Mouse (Mus musculus): ENCODE measurements around the gene Ikzf3. TPM values are rescaled to one million over a fixed set of nuclear protein-coding genes. Genes with fewer than 3 reads are reported as not detected.

The Ikzf3 gene
- 1.0 and 4.0 TPM in 2 replicates for polyA plus RNA-seq (2015; fragmentation: Nextera tagmentation; extraction: Ambion mirVana)

- Histone ChIP-seq H3K4me3 (ENCODE audit: low read length) (peak within 1 kb of the TSS; percentile 60), H3K9me3 (replicated peaks; ENCODE audit: control insufficient read depth, low read length) (no peaks in the 10 kb centered on the region), H3K27me3 (ENCODE audit: control insufficient read depth, insufficient read depth, low read length) (peaks cover 51% of the 10 kb centered on the region), H3K36me3 (ENCODE audit: control insufficient read depth, insufficient read depth) (no peaks in the 10 kb centered on the region), H3K4me1 (ENCODE audit: control insufficient read depth, insufficient read depth, low read length) (peaks cover 3% of the 10 kb centered on the region), H3K9ac (ENCODE audit: low read length) (peak within 1 kb of the TSS; percentile 66), H3K27ac (ENCODE audit: low read length) (no peak within 1 kb of the TSS; the same call in 1 of the 2 replicates), H3K4me2 (ENCODE audit: low read depth, low read length) (peak within 1 kb of the TSS; percentile 95)
- ATAC-seq (replicated peaks; ENCODE audit: extremely low read depth, insufficient read depth, low FRiP score): peak; percentile 37
- WGBS: 2% methylated on average over 58 of the region's 58 CpGs
Observed at GRCm38 (mm10) chr11:98545711-98546231, at the start of gene Ikzf3. Gene Ikzf3, minus strand, starts transcription at chr11:98546031.

GRCm38 (mm10) chr11:98595473-98595872, 49.6 kb upstream of the Ikzf3 start:
- Histone ChIP-seq H3K4me1 (ENCODE audit: control insufficient read depth, insufficient read depth, low read length) (peaks cover 10% of the 10 kb centered on the region), H3K27me3 (ENCODE audit: control insufficient read depth, insufficient read depth, low read length) (peaks cover 14% of the 10 kb centered on the region), H3K4me3 (ENCODE audit: low read length) (no peak overlapping the region), H3K9ac (ENCODE audit: low read length) (no peak overlapping the region), H3K36me3 (ENCODE audit: control insufficient read depth, insufficient read depth) (no peaks in the 10 kb centered on the region), H3K4me2 (ENCODE audit: low read depth, low read length) (no peak overlapping the region), H3K9me3 (replicated peaks; ENCODE audit: control insufficient read depth, low read length) (no peaks in the 10 kb centered on the region), H3K27ac (ENCODE audit: low read length) (no peak overlapping the region)
- WGBS: 71% methylated on average over 10 of the region's 10 CpGs
- no peak for ATAC-seq (replicated peaks; ENCODE audit: extremely low read depth, insufficient read depth, low FRiP score)

- Histone ChIP-seq H3K9ac (ENCODE audit: low read length) (no peak overlapping the region), H3K27me3 (ENCODE audit: control insufficient read depth, insufficient read depth, low read length) (peaks cover 14% of the 10 kb centered on the region), H3K9me3 (replicated peaks; ENCODE audit: control insufficient read depth, low read length) (no peaks in the 10 kb centered on the region), H3K4me3 (ENCODE audit: low read length) (no peak overlapping the region), H3K4me2 (ENCODE audit: low read depth, low read length) (no peak overlapping the region), H3K27ac (ENCODE audit: low read length) (no peak overlapping the region), H3K36me3 (ENCODE audit: control insufficient read depth, insufficient read depth) (no peaks in the 10 kb centered on the region), H3K4me1 (ENCODE audit: control insufficient read depth, insufficient read depth, low read length) (peaks cover 10% of the 10 kb centered on the region)
- no peak for ATAC-seq (replicated peaks; ENCODE audit: extremely low read depth, insufficient read depth, low FRiP score)
- 69% methylated on average over 6 of the region's 6 CpGs for WGBS
Observed at GRCm38 (mm10) chr11:98595021-98595420, 49.2 kb upstream of the Ikzf3 start.

- 69% methylated on average over 19 of the region's 19 CpGs for WGBS
- H3K27ac ChIP-seq (ENCODE audit: low read length): no peak overlapping the region
- H3K4me1 ChIP-seq (ENCODE audit: control insufficient read depth, insufficient read depth, low read length): peaks cover 33% of the 10 kb centered on the region
Observed at GRCm38 (mm10) chr11:98590548-98591445, 45.0 kb upstream of the Ikzf3 start.

GRCm38 (mm10) chr11:98589306-98589705, 43.5 kb upstream of the Ikzf3 start:
- no peak for ATAC-seq (replicated peaks; ENCODE audit: extremely low read depth, insufficient read depth, low FRiP score)
- H3K36me3 ChIP-seq (ENCODE audit: control insufficient read depth, insufficient read depth): no peaks in the 10 kb centered on the region
- no peaks in the 10 kb centered on the region for H3K27me3 ChIP-seq (ENCODE audit: control insufficient read depth, insufficient read depth, low read length)
- 68% methylated on average over 8 of the region's 8 CpGs for WGBS
- H3K4me2 ChIP-seq (ENCODE audit: low read depth, low read length): peak overlapping the region; percentile 30; the same call in 1 of the 2 replicates
- no peak overlapping the region for H3K4me3 ChIP-seq (ENCODE audit: low read length)
- H3K9me3 ChIP-seq (replicated peaks; ENCODE audit: control insufficient read depth, low read length): no peaks in the 10 kb centered on the region
- peak overlapping the region; percentile 96 for H3K27ac ChIP-seq (ENCODE audit: low read length)
- peaks cover 47% of the 10 kb centered on the region for H3K4me1 ChIP-seq (ENCODE audit: control insufficient read depth, insufficient read depth, low read length)
- H3K9ac ChIP-seq (ENCODE audit: low read length): 0 out of 2 replicates have a peak overlapping the region, but pooled peaks have one; percentile 30

More at GRCm38 (mm10) chr11:98590548-98591445, 45.0 kb upstream of the Ikzf3 start:
- Histone ChIP-seq H3K9me3 (replicated peaks; ENCODE audit: control insufficient read depth, low read length) (no peaks in the 10 kb centered on the region), H3K9ac (ENCODE audit: low read length) (no peak overlapping the region), H3K27me3 (ENCODE audit: control insufficient read depth, insufficient read depth, low read length) (no peaks in the 10 kb centered on the region), H3K4me3 (ENCODE audit: low read length) (no peak overlapping the region), H3K36me3 (ENCODE audit: control insufficient read depth, insufficient read depth) (no peaks in the 10 kb centered on the region), H3K4me2 (ENCODE audit: low read depth, low read length) (no peak overlapping the region)
- ATAC-seq (replicated peaks; ENCODE audit: extremely low read depth, insufficient read depth, low FRiP score): no peak

GRCm38 (mm10) chr11:98588833-98589281, 43.0 kb upstream of the Ikzf3 start:
- H3K9ac ChIP-seq (ENCODE audit: low read length): peak overlapping the region; percentile 56; the same call in 1 of the 2 replicates

GRCm38 (mm10) chr11:98587684-98588546, 42.1 kb upstream of the Ikzf3 start:
- no peaks in the 10 kb centered on the region for H3K9me3 ChIP-seq (replicated peaks; ENCODE audit: control insufficient read depth, low read length)
- 6% methylated on average over 20 of the region's 20 CpGs for WGBS
- ATAC-seq (replicated peaks; ENCODE audit: extremely low read depth, insufficient read depth, low FRiP score): peak; percentile 63
- H3K9ac ChIP-seq (ENCODE audit: low read length): peak overlapping the region; percentile 69
- peaks cover 53% of the 10 kb centered on the region for H3K4me1 ChIP-seq (ENCODE audit: control insufficient read depth, insufficient read depth, low read length)
- peak overlapping the region; percentile 71 for H3K4me3 ChIP-seq (ENCODE audit: low read length)
- peak overlapping the region; percentile 96 for H3K27ac ChIP-seq (ENCODE audit: low read length)
- H3K27me3 ChIP-seq (ENCODE audit: control insufficient read depth, insufficient read depth, low read length): no peaks in the 10 kb centered on the region
- peak overlapping the region; percentile 65 for H3K4me2 ChIP-seq (ENCODE audit: low read depth, low read length)
- H3K36me3 ChIP-seq (ENCODE audit: control insufficient read depth, insufficient read depth): peaks cover 6% of the 10 kb centered on the region

More at GRCm38 (mm10) chr11:98588833-98589281, 43.0 kb upstream of the Ikzf3 start:
- H3K27ac ChIP-seq (ENCODE audit: low read length): peak overlapping the region; percentile 96
- no peaks in the 10 kb centered on the region for H3K27me3 ChIP-seq (ENCODE audit: control insufficient read depth, insufficient read depth, low read length)
- peak overlapping the region; percentile 65 for H3K4me2 ChIP-seq (ENCODE audit: low read depth, low read length)
- peaks cover 50% of the 10 kb centered on the region for H3K4me1 ChIP-seq (ENCODE audit: control insufficient read depth, insufficient read depth, low read length)
- H3K36me3 ChIP-seq (ENCODE audit: control insufficient read depth, insufficient read depth): no peaks in the 10 kb centered on the region
- H3K4me3 ChIP-seq (ENCODE audit: low read length): no peak overlapping the region
- ATAC-seq (replicated peaks; ENCODE audit: extremely low read depth, insufficient read depth, low FRiP score): no peak
- H3K9me3 ChIP-seq (replicated peaks; ENCODE audit: control insufficient read depth, low read length): no peaks in the 10 kb centered on the region
- 17% methylated on average over 6 of the region's 6 CpGs for WGBS

GRCm38 (mm10) chr11:98586892-98587563, 41.2 kb upstream of the Ikzf3 start, which contains the start of gene Ormdl3:
Gene Ormdl3, minus strand, starts transcription at chr11:98587368.
- WGBS: under 1% methylated on average over 49 of the region's 49 CpGs

More at GRCm38 (mm10) chr11:98586892-98587563, 41.2 kb upstream of the Ikzf3 start, which contains the start of gene Ormdl3:
- peak; percentile 88 for ATAC-seq (replicated peaks; ENCODE audit: extremely low read depth, insufficient read depth, low FRiP score)
- peak within 1 kb of the TSS; percentile 71 for H3K4me3 ChIP-seq (ENCODE audit: low read length)
- no peaks in the 10 kb centered on the region for H3K9me3 ChIP-seq (replicated peaks; ENCODE audit: control insufficient read depth, low read length)
- H3K9ac ChIP-seq (ENCODE audit: low read length): peak within 1 kb of the TSS; percentile 91
- H3K36me3 ChIP-seq (ENCODE audit: control insufficient read depth, insufficient read depth): peaks cover 13% of the 10 kb centered on the region
- no peaks in the 10 kb centered on the region for H3K27me3 ChIP-seq (ENCODE audit: control insufficient read depth, insufficient read depth, low read length)
- peaks cover 51% of the 10 kb centered on the region for H3K4me1 ChIP-seq (ENCODE audit: control insufficient read depth, insufficient read depth, low read length)
- peak within 1 kb of the TSS; percentile 96 for H3K4me2 ChIP-seq (ENCODE audit: low read depth, low read length)
- peak within 1 kb of the TSS; percentile 96 for H3K27ac ChIP-seq (ENCODE audit: low read length)
